8 mouse cellular contexts compared by ENCODE assay signal in genomic region chr12:24493412-24493811, GRCm38 (mm10). TPM values are rescaled to one million over a fixed set of nuclear protein-coding genes. Genes with fewer than 3 reads are reported as not detected.
DNase-seq lines count a peak whose midpoint lies in the region; ATAC-seq and TF ChIP-seq lines count a peak whose summit lies in the region.

No protein-coding gene starts in this region.

- TF ChIP-seq POLR2A in spleen, adult 2 months (IDR thresholded peaks at IDR 0.05; ENCODE audit: low read depth, low read length): no peak

- peak in 1 of 2 experiments; percentile 11 for DNase-seq in spleen, adult 2 months (ENCODE audit: low read depth in 1 of 2, low spot score in 2 of 2)
- DNase-seq in spleen, adult 12 weeks (ENCODE audit: low spot score): no peak
- no peak for DNase-seq in midbrain, embryonic 11.5 days (ENCODE audit: low spot score, missing footprints)
- DNase-seq in thymus, postnatal 4 days: peak; percentile 50
- DNase-seq in layer of hippocampus, adult 18-20 months (ENCODE audit: low spot score in 2 of 2): no peak
- no peak for DNase-seq in yolk sac, embryonic 10.5 days (ENCODE audit: low spot score)

- peak overlapping the region; percentile 33; the same call in 1 of the 2 replicates for H3K4me3 ChIP-seq in spleen, adult 2 months (ENCODE audit: extremely low read depth, insufficient read depth, insufficient read length)
- no peak overlapping the region for H3K4me3 ChIP-seq in forebrain, embryonic 13.5 days
- peak overlapping the region; percentile 9 for H3K4me3 ChIP-seq in intestine, embryonic 15.5 days (replicated peaks)
- no peak overlapping the region for H3K4me3 ChIP-seq in midbrain, embryonic 11.5 days (ENCODE audit: low read depth, low read length)

- H3K27me3 ChIP-seq in spleen, adult 2 months (ENCODE audit: control insufficient read depth, insufficient read depth, low read length): no peaks in the 10 kb centered on the region
- no peaks in the 10 kb centered on the region for H3K27me3 ChIP-seq in forebrain, embryonic 13.5 days
- H3K27me3 ChIP-seq in intestine, embryonic 15.5 days (replicated peaks): no peaks in the 10 kb centered on the region
- no peaks in the 10 kb centered on the region for H3K27me3 ChIP-seq in midbrain, embryonic 11.5 days (ENCODE audit: control insufficient read depth, insufficient read depth, low read length)

- peak overlapping the region; percentile 40 for H3K4me2 ChIP-seq in forebrain, embryonic 13.5 days
- H3K4me2 ChIP-seq in intestine, embryonic 15.5 days (replicated peaks): peak overlapping the region; percentile 45
- H3K4me2 ChIP-seq in midbrain, embryonic 11.5 days: 0 out of 2 replicates have a peak overlapping the region, but pooled peaks have one; percentile 7

- no peak for TF ChIP-seq CTCF in spleen, adult 2 months (IDR thresholded peaks at IDR 0.05; ENCODE audit: extremely low read depth, insufficient read depth, insufficient read length, insufficient replicate concordance)

- WGBS in spleen, adult 2 months: 67% methylated on average over 30 of the region's 30 CpGs
- 70% methylated on average over 30 of the region's 30 CpGs for WGBS in forebrain, embryonic 13.5 days
- 67% methylated on average over 30 of the region's 30 CpGs for WGBS in intestine, embryonic 15.5 days
- 52% methylated on average over 30 of the region's 30 CpGs for WGBS in midbrain, embryonic 11.5 days

- no peak overlapping the region for H3K9ac ChIP-seq in forebrain, embryonic 13.5 days
- no peak overlapping the region for H3K9ac ChIP-seq in intestine, embryonic 15.5 days
- H3K9ac ChIP-seq in midbrain, embryonic 11.5 days (ENCODE audit: low read length): no peak overlapping the region

- no peaks in the 10 kb centered on the region for H3K4me1 ChIP-seq in spleen, adult 2 months (ENCODE audit: control insufficient read depth, insufficient read depth, insufficient read length)
- no peaks in the 10 kb centered on the region for H3K4me1 ChIP-seq in forebrain, embryonic 13.5 days
- no peaks in the 10 kb centered on the region for H3K4me1 ChIP-seq in intestine, embryonic 15.5 days (replicated peaks)
- no peaks in the 10 kb centered on the region for H3K4me1 ChIP-seq in midbrain, embryonic 11.5 days (ENCODE audit: control insufficient read depth, insufficient read depth, low read length)

- ATAC-seq in forebrain, embryonic 13.5 days: no peak
- ATAC-seq in intestine, embryonic 15.5 days: no peak
- no peak for ATAC-seq in midbrain, embryonic 11.5 days (ENCODE audit: low FRiP score)

- no peaks in the 10 kb centered on the region for H3K36me3 ChIP-seq in spleen, adult 2 months (ENCODE audit: control insufficient read depth, insufficient read depth, low read length)
- H3K36me3 ChIP-seq in forebrain, embryonic 13.5 days (ENCODE audit: poor library complexity, severe bottlenecking): no peaks in the 10 kb centered on the region
- H3K36me3 ChIP-seq in intestine, embryonic 15.5 days: no peaks in the 10 kb centered on the region
- H3K36me3 ChIP-seq in midbrain, embryonic 11.5 days (ENCODE audit: control insufficient read depth, insufficient read depth, low read length): no peaks in the 10 kb centered on the region

- no peaks in the 10 kb centered on the region for H3K9me3 ChIP-seq in forebrain, embryonic 13.5 days (replicated peaks)
- H3K9me3 ChIP-seq in intestine, embryonic 15.5 days: no peaks in the 10 kb centered on the region
- H3K9me3 ChIP-seq in midbrain, embryonic 11.5 days (ENCODE audit: control insufficient read depth, low read length): no peaks in the 10 kb centered on the region

- H3K27ac ChIP-seq in spleen, adult 2 months (ENCODE audit: insufficient read depth, low read length): no peak overlapping the region
- H3K27ac ChIP-seq in forebrain, embryonic 13.5 days: no peak overlapping the region
- H3K27ac ChIP-seq in intestine, embryonic 15.5 days: no peak overlapping the region
- H3K27ac ChIP-seq in midbrain, embryonic 11.5 days (ENCODE audit: low read depth, low read length): no peak overlapping the region

RNA-seq across cellular contexts. Expression of gene Taf1b, which starts 4.7 kb away (rescaled TPM):
- polyA plus RNA-seq in spleen, adult 2 months (2012; rRNA removed): 5.2 and 8.0 TPM in 2 replicates
- 33.4 and 38.6 TPM in 2 replicates for polyA plus RNA-seq in forebrain, embryonic 13.5 days (2015; fragmentation: Nextera tagmentation; extraction: Ambion mirVana)
- 19.5 and 19.9 TPM in 2 replicates for polyA plus RNA-seq in intestine, embryonic 15.5 days (2015; fragmentation: Nextera tagmentation; extraction: Ambion mirVana)
- polyA plus RNA-seq in midbrain, embryonic 11.5 days (2014; fragmentation: Nextera tagmentation; extraction: Ambion mirVana): 32.4 and 33.0 TPM in 2 replicates
- total RNA-seq in layer of hippocampus, adult 18-20 months (2021): 10 to 100 TPM; 30.1 to 37.2 TPM

Comparison
In these comparisons a context has a peak if more than half of its experiments do, and no peak if none do; other contexts are left out.
1. H3K4me3 ChIP-seq: peak in spleen, adult 2 months (single experiment) and intestine, embryonic 15.5 days (single experiment); none in forebrain, embryonic 13.5 days (single experiment) and midbrain, embryonic 11.5 days (single experiment).
2. Peak in every context shown above with its lines, with median percentiles within 50 percentile points of each other: H3K4me2 ChIP-seq.